Mouse (Mus musculus) gastrocnemius, postnatal 4 days (tissue): ENCODE measurements around the gene Mroh7. TPM values are rescaled to one million over a fixed set of nuclear protein-coding genes. Genes with fewer than 3 reads are reported as not detected.

Experiments used
- DNase-seq, 2 experiments: peaks; one replicate each; pipeline ENCODE4 v3.0.0; 2021 to 2022; ENCODE audit warnings: low spot score in 2 of 2, mixed read lengths in 2 of 2
- total RNA-seq, 2 experiments: library from RNA; stranded (reverse); gene quantifications; 2 replicates each; pipeline ENCODE4 v1.2.3; 2021

Mroh7 gene
- total RNA-seq, 2 experiments from 2014 or later: 0.52 to 1.2 TPM

- DNase-seq: no peak
Measured at GRCm38 (mm10) chr4:106700798-106701197, 29.9 kb downstream of the Mroh7 start.

- DNase-seq: no peak
Measured at GRCm38 (mm10) chr4:106699989-106700388, 30.7 kb downstream of the Mroh7 start.

GRCm38 (mm10) chr4:106693841-106694430, 36.8 kb downstream of the Mroh7 start:
- DNase-seq: no peak

- DNase-seq: no peak
Measured at GRCm38 (mm10) chr4:106688636-106689296, 42.0 kb downstream of the Mroh7 start.

- DNase-seq: no peak
Measured at GRCm38 (mm10) chr4:106680955-106681354, 49.8 kb downstream of the Mroh7 start.

GRCm38 (mm10) chr4:106679152-106679551, 51.6 kb downstream of the Mroh7 start:
- no peak for DNase-seq

- peak; percentile 88 to 92 for DNase-seq
Measured at GRCm38 (mm10) chr4:106678442-106679118, 52.1 kb downstream of the Mroh7 start, which contains the start of gene Ttc4. Ttc4 (minus strand) TSS chr4:106678944.

GRCm38 (mm10) chr4:106676749-106677148, 54.0 kb downstream of the Mroh7 start:
- no peak for DNase-seq

GRCm38 (mm10) chr4:106666546-106666945, 64.2 kb downstream of the Mroh7 start:
- DNase-seq: no peak

- DNase-seq: no peak
Measured at GRCm38 (mm10) chr4:106665673-106666072, 65.1 kb downstream of the Mroh7 start.

- no peak for DNase-seq
Measured at GRCm38 (mm10) chr4:106665269-106665668, 65.5 kb downstream of the Mroh7 start.

GRCm38 (mm10) chr4:106664697-106665096, 66.0 kb downstream of the Mroh7 start:
- DNase-seq: no peak

GRCm38 (mm10) chr4:106663956-106664470, 66.7 kb downstream of the Mroh7 start:
- DNase-seq: no peak

GRCm38 (mm10) chr4:106655681-106656080, 75.0 kb downstream of the Mroh7 start:
- no peak for DNase-seq

GRCm38 (mm10) chr4:106653051-106653450, 77.7 kb downstream of the Mroh7 start:
- DNase-seq: no peak

- DNase-seq: no peak
Measured at GRCm38 (mm10) chr4:106652546-106652945, 78.2 kb downstream of the Mroh7 start.

- peak; percentile 94 to 96 for DNase-seq
Measured at GRCm38 (mm10) chr4:106650833-106651527, 79.7 kb downstream of the Mroh7 start, which contains the start of gene Pars2. Pars2 (plus strand) TSS chr4:106651069.

GRCm38 (mm10) chr4:106647137-106647536, 83.6 kb downstream of the Mroh7 start:
- no peak for DNase-seq

- DNase-seq: no peak
Measured at GRCm38 (mm10) chr4:106645797-106646196, 84.9 kb downstream of the Mroh7 start.

GRCm38 (mm10) chr4:106644218-106644610, 86.5 kb downstream of the Mroh7 start:
- no peak for DNase-seq

- no peak for DNase-seq
Measured at GRCm38 (mm10) chr4:106643483-106644217, 87.1 kb downstream of the Mroh7 start.
